10 mouse cellular contexts compared by ENCODE assay signal in genomic region chr12:21165891-21166342, GRCm38 (mm10).
DNase-seq lines count a peak whose midpoint lies in the region; ATAC-seq and TF ChIP-seq lines count a peak whose summit lies in the region.
"Had no signal": no experiment of that assay in that cellular context is flagged by ENCODE, and none has a peak within 500 bp of the region (broad histone marks: within the 10 kb centered on the region; RNA-seq: fewer than 3 reads in every experiment).

No protein-coding gene starts in this region.

- no peaks in the 10 kb centered on the region for H3K9me3 ChIP-seq in stomach, postnatal 0 days (ENCODE audit: control insufficient read depth, low read length)
- H3K9me3 ChIP-seq: liver, embryonic 12.5 days had no signal

- H3K36me3 ChIP-seq in stomach, postnatal 0 days (ENCODE audit: control insufficient read depth, insufficient read depth, low read length) = 0 out of 2 replicates have a peak, but pooled peaks cover 4% of the 10 kb centered on the region

- TF ChIP-seq EP300 in stomach, postnatal 0 days (optimal IDR thresholded peaks at IDR 0.05) = no peak

- DNase-seq in cerebellum, adult 9-11 months = peak; percentile 24
- no peak for DNase-seq in cerebellum, postnatal 36 days
- DNase-seq in lung, adult 18-20 months = peak; percentile 26 to 49
- no peak for DNase-seq in lung, adult 2 months
- peak; percentile 52 to 53 for DNase-seq in layer of hippocampus, postnatal 36 days
- peak; percentile 62 for DNase-seq in stomach, postnatal 0 days (ENCODE audit: low spot score)
- DNase-seq in thymus, postnatal 10 days (ENCODE audit: low spot score in 2 of 2) = no peak
- DNase-seq in testis, postnatal 10 days (ENCODE audit: low spot score) = no peak
- DNase-seq: B cell, adult 2 months had no signal

- TF ChIP-seq POLR2A in lung, adult 2 months (IDR thresholded peaks at IDR 0.05; ENCODE audit: borderline replicate concordance, extremely low read depth, low read depth, low read length) = no peak

- H3K27me3 ChIP-seq in stomach, postnatal 0 days (ENCODE audit: control insufficient read depth, insufficient read depth, low read length) = no peaks in the 10 kb centered on the region
- H3K27me3 ChIP-seq: liver, embryonic 12.5 days had no signal

- no peak overlapping the region for H3K4me2 ChIP-seq in stomach, postnatal 0 days (replicated peaks; ENCODE audit: low read depth)
- H3K4me2 ChIP-seq: liver, embryonic 12.5 days had no signal

- H3K4me3 ChIP-seq in lung, adult 2 months (replicated peaks; ENCODE audit: extremely low read depth, low read depth, low read length) = no peak overlapping the region
- no peak overlapping the region for H3K4me3 ChIP-seq in stomach, postnatal 0 days (ENCODE audit: low read depth, low read length)
- H3K4me3 ChIP-seq: liver, embryonic 12.5 days had no signal

- ATAC-seq in stomach, postnatal 0 days (ENCODE audit: low FRiP score, low TSS enrichment) = peak; percentile 63
- ATAC-seq: liver, embryonic 12.5 days had no signal

- H3K4me1 ChIP-seq in lung, adult 2 months (ENCODE audit: control insufficient read depth, insufficient read depth, low read length) = peaks cover 27% of the 10 kb centered on the region
- peaks cover 7% of the 10 kb centered on the region for H3K4me1 ChIP-seq in stomach, postnatal 0 days (replicated peaks; ENCODE audit: control insufficient read depth, insufficient read depth)

- H3K9ac ChIP-seq in stomach, postnatal 0 days (ENCODE audit: low read length) = no peak overlapping the region
- H3K9ac ChIP-seq: liver, embryonic 12.5 days had no signal

- H3K27ac ChIP-seq in stomach, postnatal 0 days (replicated peaks) = peak overlapping the region; percentile 56; the same call in 1 of the 2 replicates
- H3K27ac ChIP-seq: liver, embryonic 12.5 days had no signal

- 21% methylated on average over 7 of the region's 7 CpGs for WGBS in lung, adult 2 months
- WGBS in stomach, postnatal 0 days = 29% methylated on average over 7 of the region's 7 CpGs

- no peak for TF ChIP-seq CTCF in lung, adult 2 months (IDR thresholded peaks at IDR 0.05; ENCODE audit: insufficient read depth, low read length)
- no peak for TF ChIP-seq CTCF in stomach, postnatal 0 days (IDR thresholded peaks at IDR 0.05; ENCODE audit: low read depth)

Comparison
In these comparisons a context has a peak if more than half of its experiments do, and no peak if none do; other contexts are left out.
1. DNase-seq: peak in cerebellum, adult 9-11 months (single experiment), lung, adult 18-20 months (2 of 2), layer of hippocampus, postnatal 36 days (2 of 2) and stomach, postnatal 0 days (single experiment); none in cerebellum, postnatal 36 days (0 of 2), lung, adult 2 months (single experiment), thymus, postnatal 10 days (0 of 2) and testis, postnatal 10 days (single experiment).